Mouse (Mus musculus): Measurements from ENCODE around the gene Hectd4.
"Not testable (repeated sequence)": the region's sequence is repeated elsewhere in the genome, so short reads cannot be mapped to it uniquely, and the experiment has no call there.

The Hectd4 gene

DNA sequence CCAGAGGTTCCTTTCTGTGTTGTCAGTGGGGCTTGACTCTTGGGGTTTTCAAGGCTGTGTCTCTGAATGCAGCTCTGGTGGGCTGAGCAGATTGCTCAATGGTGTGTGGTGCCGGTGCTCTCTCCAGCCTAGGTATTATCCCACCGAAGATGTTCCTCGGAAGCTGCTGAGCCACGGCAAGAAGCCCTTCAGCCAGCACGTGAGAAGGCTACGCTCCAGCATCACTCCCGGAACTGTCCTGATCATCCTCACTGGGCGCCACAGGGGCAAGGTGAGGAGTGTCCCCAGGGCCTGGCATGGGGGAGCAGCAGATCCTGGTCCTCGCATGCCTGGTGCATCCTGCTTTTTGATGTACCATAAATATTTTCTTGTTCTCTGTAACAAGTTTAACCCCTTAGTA, 13.5 kb upstream of the Hectd4 start:
- no peak for DNase-seq (ENCODE audit: low spot score in 2 of 2)

- DNase-seq (ENCODE audit: low spot score in 2 of 2): no peak
Measured at GRCm38 (mm10) chr5:121206984-121207383, 13.0 kb upstream of the Hectd4 start.

GRCm38 (mm10) chr5:121209755-121210600, 10.0 kb upstream of the Hectd4 start:
- DNase-seq (ENCODE audit: low spot score in 2 of 2): no peak

GRCm38 (mm10) chr5:121210601-121210924, 9.5 kb upstream of the Hectd4 start:
- no peak for DNase-seq (ENCODE audit: low spot score in 2 of 2)

DNA sequence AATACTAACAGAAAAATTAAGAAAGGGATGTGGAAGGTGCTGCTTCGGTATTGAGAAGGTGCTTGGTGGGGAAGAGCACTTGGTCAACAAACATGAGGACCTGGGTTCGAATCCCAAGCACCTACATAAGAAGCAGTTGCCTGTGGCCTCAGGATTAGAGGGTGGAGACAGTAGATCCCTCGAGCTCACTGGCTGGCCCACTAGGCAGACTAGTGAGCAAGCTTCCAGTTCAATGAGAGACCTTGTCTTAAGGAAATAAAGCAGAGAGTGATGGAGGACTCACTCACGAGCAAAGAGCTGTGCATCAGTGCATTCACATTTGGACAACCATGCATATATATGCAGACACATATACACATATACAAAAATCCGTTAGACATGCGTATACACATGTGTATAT, 7.9 kb upstream of the Hectd4 start:
- DNase-seq (ENCODE audit: low spot score in 2 of 2): no peak

DNA sequence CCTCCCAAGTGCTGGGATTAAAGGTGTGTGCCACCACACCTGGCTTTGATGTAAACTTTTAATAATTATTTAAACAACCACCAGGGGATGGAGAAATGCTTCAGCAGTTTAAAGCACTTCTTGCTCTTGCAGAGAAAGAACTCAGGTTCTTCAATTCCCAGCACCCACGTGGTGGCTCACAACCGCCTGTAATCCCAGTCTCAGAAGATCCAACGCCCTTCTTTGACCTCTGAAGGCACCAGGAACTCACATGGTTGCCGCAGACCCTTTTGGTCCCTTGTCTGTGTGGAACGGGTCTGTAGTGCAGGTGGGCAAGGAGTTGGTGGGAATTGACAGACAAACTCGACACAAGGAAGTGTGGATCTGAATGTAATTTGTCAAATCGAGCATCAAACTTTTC, 5.3 kb upstream of the Hectd4 start:
- no peak for DNase-seq (ENCODE audit: low spot score in 2 of 2)

- DNase-seq (ENCODE audit: low spot score in 2 of 2): peak in 1 of 2 experiments; percentile 83
Measured at GRCm38 (mm10) chr5:121215380-121216125, 4.5 kb upstream of the Hectd4 start.

DNA sequence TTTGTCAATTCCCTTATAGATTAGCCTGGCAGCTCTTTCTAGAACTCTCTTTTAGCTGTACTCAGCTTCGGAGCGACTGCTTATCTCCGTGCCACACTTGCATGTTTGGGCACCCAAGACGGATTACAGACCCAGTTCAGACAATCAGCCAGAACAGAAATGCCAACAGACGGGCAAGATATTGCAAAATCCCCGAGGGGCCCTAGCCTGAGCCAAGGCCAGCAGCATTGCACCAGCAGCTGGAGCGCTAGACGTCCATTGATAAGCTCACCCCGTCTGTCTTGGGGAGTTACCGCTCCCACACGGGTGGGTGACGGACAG, 3.9 kb upstream of the Hectd4 start:
- DNase-seq (ENCODE audit: low spot score in 2 of 2): no peak

- DNase-seq (ENCODE audit: low spot score in 2 of 2): not testable (repeated sequence)
Measured at GRCm38 (mm10) chr5:121216584-121217312, 3.3 kb upstream of the Hectd4 start.

DNA sequence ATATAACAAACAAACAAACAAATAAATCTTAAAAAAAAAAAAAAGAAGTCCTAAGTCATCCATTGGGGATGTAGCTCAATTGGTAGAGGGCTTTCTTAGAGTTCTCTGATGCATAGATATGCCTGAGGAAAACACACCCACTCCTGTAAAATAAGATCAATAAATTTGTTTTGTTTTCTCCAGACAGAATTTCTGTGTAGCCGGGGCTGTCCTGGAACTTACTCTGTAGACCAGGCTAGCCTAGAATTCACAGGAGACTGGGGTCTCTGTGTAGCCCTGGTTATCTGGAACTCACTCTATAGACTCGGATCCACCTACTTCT, 2.7 kb upstream of the Hectd4 start:
- DNase-seq (ENCODE audit: low spot score in 2 of 2): no peak

DNA sequence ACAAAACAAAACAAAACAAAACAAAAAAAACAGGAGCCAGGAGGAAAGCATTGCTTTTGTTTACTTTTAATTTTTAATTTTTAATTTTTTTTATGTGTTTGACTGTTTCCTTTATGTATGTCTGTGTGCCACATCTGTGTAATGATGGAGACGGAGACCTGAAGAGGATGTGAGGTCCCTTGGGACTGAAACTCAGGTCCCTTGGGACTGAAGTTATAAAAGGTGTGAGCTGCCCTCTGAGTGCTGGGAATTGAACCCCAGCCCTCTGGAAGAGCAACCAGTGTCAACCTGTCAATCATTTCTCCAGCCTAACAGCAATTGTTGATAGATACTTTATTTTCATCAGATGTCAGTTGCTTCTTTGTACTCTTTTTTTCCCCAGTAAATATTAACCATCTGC, 829 bp upstream of the Hectd4 start:
- no peak for DNase-seq (ENCODE audit: low spot score in 2 of 2)

DNA sequence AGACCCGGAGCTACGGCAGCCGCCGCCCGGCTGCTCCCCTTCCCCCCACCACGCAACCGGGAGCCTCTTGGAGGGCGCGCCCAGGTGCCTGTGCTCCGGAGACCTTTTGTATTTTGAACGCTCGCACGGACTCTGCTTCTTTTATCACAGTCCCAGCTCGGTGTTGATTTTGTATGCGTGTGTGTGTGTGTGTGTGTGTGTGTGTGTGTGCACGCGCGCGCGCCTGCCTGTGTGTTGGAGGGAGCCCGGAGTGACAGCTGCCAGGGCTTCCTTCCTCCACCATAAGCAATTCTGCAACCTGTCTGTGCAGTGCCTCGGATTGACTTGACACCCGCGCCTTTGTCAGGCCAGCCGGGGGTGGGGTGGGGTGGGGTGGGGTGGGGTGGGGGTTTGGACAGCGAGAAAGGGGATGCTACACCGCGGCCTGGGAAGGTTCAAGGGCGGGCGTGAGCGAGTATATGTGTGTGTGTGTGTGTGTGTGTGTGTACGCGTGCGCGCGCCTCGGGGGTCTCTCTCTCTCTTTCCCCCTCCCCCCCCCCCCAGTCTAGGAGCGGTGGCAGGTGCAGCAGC, 798 bp downstream of the Hectd4 start:
- DNase-seq (ENCODE audit: low spot score in 2 of 2): no peak

- DNase-seq (ENCODE audit: low spot score in 2 of 2): no peak
Measured at GRCm38 (mm10) chr5:121221328-121221850, 1.4 kb downstream of the Hectd4 start.

- DNase-seq (ENCODE audit: low spot score in 2 of 2): not testable (repeated sequence)
Measured at GRCm38 (mm10) chr5:121224020-121224419, 4.0 kb downstream of the Hectd4 start.

GRCm38 (mm10) chr5:121224856-121225255, 4.8 kb downstream of the Hectd4 start:
- DNase-seq (ENCODE audit: low spot score in 2 of 2): no peak

DNA sequence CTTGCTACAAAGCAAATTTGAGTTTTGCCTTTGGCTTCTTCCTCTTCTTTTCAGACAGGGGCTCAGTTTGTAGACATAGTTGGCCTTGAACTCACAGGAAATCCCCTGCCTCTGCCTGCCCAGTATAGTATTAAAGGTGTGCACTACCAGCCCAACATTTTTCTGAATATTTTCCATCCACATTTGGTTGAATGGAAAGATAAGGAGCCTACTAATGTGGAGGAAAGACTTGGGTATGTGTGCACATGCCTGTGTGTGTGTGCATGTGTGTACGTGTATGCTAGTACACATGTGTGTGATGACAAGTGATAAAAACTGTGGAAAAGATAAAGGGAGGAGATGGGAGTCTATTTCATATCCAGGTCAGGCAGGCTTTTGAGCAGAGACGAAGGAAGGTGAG, 5.8 kb downstream of the Hectd4 start:
- DNase-seq (ENCODE audit: low spot score in 2 of 2): no peak

DNA sequence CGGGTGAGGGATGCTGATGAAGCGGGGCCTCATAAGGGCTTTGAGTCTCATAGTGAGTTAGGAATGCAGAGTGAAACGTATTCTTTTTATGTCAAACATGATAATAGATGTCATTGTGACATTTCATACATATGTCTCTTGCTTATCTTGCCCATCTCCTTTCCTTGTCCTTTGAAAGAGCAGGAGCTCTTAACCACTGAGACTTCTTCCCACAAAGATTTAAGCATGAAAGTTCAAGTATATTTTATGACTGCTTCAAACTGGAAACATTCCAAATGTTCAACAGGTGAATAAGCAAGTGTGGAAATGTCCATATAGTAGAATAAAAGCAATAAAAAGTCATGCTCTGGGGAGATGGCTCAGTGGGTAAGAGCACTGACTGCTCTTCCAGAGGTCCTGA, 6.4 kb downstream of the Hectd4 start:
- DNase-seq (ENCODE audit: low spot score in 2 of 2): no peak

DNA sequence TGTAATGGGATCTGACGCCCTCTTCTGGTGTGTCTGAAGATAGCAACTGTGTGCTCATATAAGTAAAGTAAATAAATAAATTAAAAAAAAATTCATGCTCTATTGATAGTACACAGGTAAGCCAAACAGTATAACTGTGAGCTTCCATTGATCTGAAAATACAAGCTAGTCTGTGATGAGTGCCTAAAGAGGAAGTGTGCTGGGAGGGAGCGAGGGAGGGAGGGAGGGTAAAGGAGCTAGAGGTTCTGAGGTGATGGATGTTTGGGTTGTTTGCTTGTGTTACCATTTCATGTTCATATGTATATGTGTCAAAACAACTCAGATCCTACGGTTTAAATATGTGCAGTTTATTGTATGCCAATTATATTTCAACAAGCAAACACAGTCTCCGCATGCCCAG, 6.8 kb downstream of the Hectd4 start:
- DNase-seq (ENCODE audit: low spot score in 2 of 2): no peak

DNA sequence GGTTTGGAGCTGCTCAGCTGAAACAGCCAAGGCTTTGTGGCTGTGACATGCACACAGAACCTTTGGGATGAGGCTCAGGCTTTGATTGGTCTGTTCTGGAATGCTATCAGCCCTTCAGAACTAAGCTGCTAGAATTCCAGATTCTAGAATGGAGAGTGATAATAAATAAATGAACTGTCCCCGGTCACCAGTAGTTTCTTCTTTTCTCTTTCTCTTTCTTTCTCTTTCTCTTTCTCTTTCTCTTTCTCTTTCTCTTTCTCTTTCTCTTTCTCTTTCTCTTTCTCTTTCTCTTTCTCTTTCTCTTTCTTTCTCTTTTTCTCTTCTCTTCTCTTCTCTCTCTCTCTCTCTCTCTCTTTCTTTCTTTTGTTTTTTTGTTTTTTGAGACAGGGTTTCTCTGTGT, 7.3 kb downstream of the Hectd4 start:
- DNase-seq (ENCODE audit: low spot score in 2 of 2): not testable (repeated sequence)

DNA sequence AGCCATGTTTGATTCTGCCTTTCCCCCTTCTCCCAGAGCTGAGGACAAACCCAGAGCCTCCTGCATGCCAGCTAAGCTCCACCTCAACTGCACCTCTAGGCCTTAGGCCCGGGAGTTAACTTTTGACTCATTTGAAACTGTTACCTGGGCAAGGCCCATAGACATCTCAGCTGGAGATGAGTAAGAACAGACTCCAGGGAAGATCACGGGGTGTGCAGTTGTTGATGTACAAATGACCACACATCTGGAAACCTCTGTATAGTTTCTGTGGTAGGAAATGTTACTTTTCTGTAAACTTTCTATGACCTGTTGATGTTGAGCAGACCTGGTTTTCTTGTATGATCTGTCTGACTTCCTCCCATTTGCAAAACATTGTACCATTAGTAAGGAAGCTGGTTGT, 9.2 kb downstream of the Hectd4 start:
- DNase-seq (ENCODE audit: low spot score in 2 of 2): no peak

GRCm38 (mm10) chr5:121230811-121231210, 10.8 kb downstream of the Hectd4 start:
- DNase-seq (ENCODE audit: low spot score in 2 of 2): no peak

DNA sequence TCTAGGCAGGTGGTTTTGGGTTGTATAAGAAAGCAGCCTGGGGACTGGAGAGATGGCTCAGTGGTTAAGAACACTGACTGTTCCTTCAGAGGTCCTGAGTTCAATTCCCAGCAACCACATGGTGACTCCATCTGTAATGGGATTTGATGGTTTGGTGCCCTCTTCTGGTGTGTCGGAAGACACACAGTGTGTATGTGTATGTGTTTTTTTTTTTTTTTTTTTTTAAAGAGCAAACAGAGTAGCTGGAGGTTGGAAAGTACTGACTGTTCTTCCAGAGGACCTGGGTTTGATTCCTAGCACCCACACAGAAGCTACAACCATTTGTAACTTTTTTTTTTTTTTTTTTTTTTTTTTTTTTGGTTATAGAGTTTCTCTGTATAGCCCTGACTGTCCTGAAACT, 12.8 kb downstream of the Hectd4 start:
- DNase-seq (ENCODE audit: low spot score in 2 of 2): no peak
